8 mouse cellular contexts compared by ENCODE assay signal in the genomic region with DNA sequence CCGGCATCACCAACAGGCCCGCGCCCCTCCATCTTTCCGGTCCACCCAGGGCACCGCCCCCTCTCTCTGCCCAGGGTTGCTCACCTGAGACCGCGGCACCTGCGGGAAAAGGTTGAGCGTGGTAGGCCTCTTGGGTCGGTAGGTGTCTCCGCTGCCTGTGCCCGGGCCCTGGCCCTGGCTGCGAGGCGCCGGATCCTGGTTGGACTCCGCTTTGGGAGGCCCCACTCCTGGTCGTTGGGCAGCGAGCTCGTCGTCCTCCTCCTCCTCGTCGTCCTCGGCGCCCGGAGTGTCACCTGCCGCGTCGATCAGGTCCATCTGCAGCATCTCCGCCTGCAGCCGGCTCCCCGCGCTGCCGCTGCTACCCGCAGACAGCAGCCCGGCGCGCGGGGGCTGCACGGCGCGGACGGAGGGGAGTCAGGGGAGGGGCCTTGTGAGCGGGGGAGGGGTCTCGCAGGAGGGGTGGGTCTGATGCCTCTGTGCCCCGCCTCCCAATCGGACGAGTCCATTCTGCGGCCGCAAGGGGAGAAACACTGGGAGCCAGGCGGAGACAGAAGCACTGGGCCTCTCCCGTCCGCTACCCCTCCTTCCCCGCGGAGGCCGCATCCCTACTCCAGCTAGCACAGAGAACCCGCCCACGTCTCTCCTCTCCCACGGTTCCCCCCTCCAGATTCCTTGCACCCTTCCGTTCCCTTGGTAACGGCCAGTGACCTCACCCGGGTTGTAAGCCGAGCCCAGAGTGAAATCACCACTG. TPM values are rescaled to one million over a fixed set of nuclear protein-coding genes. Genes with fewer than 3 reads are reported as not detected.
DNase-seq lines count a peak whose midpoint lies in the region; ATAC-seq lines count a peak whose summit lies in the region.

No protein-coding gene starts in this region.

- H3K9ac ChIP-seq in hindbrain, embryonic 12.5 days, result peak overlapping the region; percentile 85
- H3K9ac ChIP-seq in lung, embryonic 16.5 days (ENCODE audit: low read length), result peak overlapping the region; percentile 69

- no peaks in the 10 kb centered on the region for H3K27me3 ChIP-seq in hindbrain, embryonic 12.5 days
- peaks cover 2% of the 10 kb centered on the region; the same call in 1 of the 2 replicates for H3K27me3 ChIP-seq in lung, embryonic 16.5 days (ENCODE audit: control insufficient read depth, insufficient read depth, low read depth, low read length)

- WGBS in hindbrain, embryonic 12.5 days, result under 1% methylated on average over 53 of the region's 62 CpGs
- under 1% methylated on average over 57 of the region's 62 CpGs for WGBS in lung, embryonic 16.5 days

- DNase-seq in Muller cell, postnatal 12 days (ENCODE audit: inconsistent ontology term), result peak; percentile 97
- DNase-seq in cerebellum, adult 9-11 months, result peak; percentile 94
- DNase-seq in frontal cortex, postnatal 14 days (ENCODE audit: low spot score in 2 of 2), result peak; percentile 85 to 92
- DNase-seq in layer of hippocampus, postnatal 10 days (ENCODE audit: low spot score in 2 of 2), result peak; percentile 87 to 92
- DNase-seq in retina, postnatal 1 day, result peak; percentile 99
- peak; percentile 84 for DNase-seq in urinary bladder, postnatal 14 days (ENCODE audit: low spot score)

- H3K4me2 ChIP-seq in hindbrain, embryonic 12.5 days (replicated peaks), result peak overlapping the region; percentile 92
- peak overlapping the region; percentile 83 for H3K4me2 ChIP-seq in lung, embryonic 16.5 days (ENCODE audit: low read depth, low read length)

- peaks cover 37% of the 10 kb centered on the region for H3K36me3 ChIP-seq in hindbrain, embryonic 12.5 days
- H3K36me3 ChIP-seq in lung, embryonic 16.5 days (ENCODE audit: control insufficient read depth, insufficient read depth, low read length), result peaks cover 5% of the 10 kb centered on the region

- H3K4me3 ChIP-seq in hindbrain, embryonic 12.5 days, result peak overlapping the region; percentile 77
- H3K4me3 ChIP-seq in lung, embryonic 16.5 days (ENCODE audit: low read length), result peak overlapping the region; percentile 69

- peaks cover 59% of the 10 kb centered on the region for H3K4me1 ChIP-seq in hindbrain, embryonic 12.5 days
- peaks cover 26% of the 10 kb centered on the region for H3K4me1 ChIP-seq in lung, embryonic 16.5 days (replicated peaks; ENCODE audit: control insufficient read depth, insufficient read depth, low read length)

- peak; percentile 94 for ATAC-seq in hindbrain, embryonic 12.5 days (ENCODE audit: low FRiP score)
- ATAC-seq in lung, embryonic 16.5 days (ENCODE audit: low read depth), result peak; percentile 88

- peak overlapping the region; percentile 86 for H3K27ac ChIP-seq in hindbrain, embryonic 12.5 days
- H3K27ac ChIP-seq in lung, embryonic 16.5 days (ENCODE audit: low read length), result peak overlapping the region; percentile 71

- no peaks in the 10 kb centered on the region for H3K9me3 ChIP-seq in hindbrain, embryonic 12.5 days (replicated peaks)
- H3K9me3 ChIP-seq in lung, embryonic 16.5 days (ENCODE audit: control insufficient read depth, low read length), result no peaks in the 10 kb centered on the region

RNA-seq across cellular contexts. Expression of gene 1700029I15Rik, which starts 6.7 kb away (rescaled TPM):
- polyA plus RNA-seq in hindbrain, embryonic 12.5 days (2016; fragmentation: Nextera tagmentation; extraction: Ambion mirVana), result 7.6 and 8.1 TPM in 2 replicates
- total RNA-seq in layer of hippocampus, postnatal 10 days (2021), result 1 to 10 TPM; 5.1 to 5.7 TPM
- polyA plus RNA-seq in lung, embryonic 16.5 days (2015; fragmentation: Nextera tagmentation; extraction: Ambion mirVana), result 2.5 and 4.9 TPM in 2 replicates

RNA-seq across cellular contexts. Expression of gene Mapk8ip1, which starts 12.0 kb away (rescaled TPM):
- polyA plus RNA-seq in hindbrain, embryonic 12.5 days (2016; fragmentation: Nextera tagmentation; extraction: Ambion mirVana), result 112 and 115 TPM in 2 replicates
- total RNA-seq in layer of hippocampus, postnatal 10 days (2021), result 100 to 1,000 TPM; 385 to 403 TPM
- 8.9 and 11.0 TPM in 2 replicates for polyA plus RNA-seq in lung, embryonic 16.5 days (2015; fragmentation: Nextera tagmentation; extraction: Ambion mirVana)

RNA-seq across cellular contexts. Expression of gene Large2, which starts 14.4 kb away (rescaled TPM):
- 5.4 and 7.0 TPM in 2 replicates for polyA plus RNA-seq in hindbrain, embryonic 12.5 days (2016; fragmentation: Nextera tagmentation; extraction: Ambion mirVana)
- under 1 TPM; 0.45 to 0.64 TPM for total RNA-seq in layer of hippocampus, postnatal 10 days (2021)
- 20.4 and 20.9 TPM in 2 replicates for polyA plus RNA-seq in lung, embryonic 16.5 days (2015; fragmentation: Nextera tagmentation; extraction: Ambion mirVana)

RNA-seq across cellular contexts. Expression of gene Pex16, which starts 14.6 kb away (rescaled TPM):
- polyA plus RNA-seq in hindbrain, embryonic 12.5 days (2016; fragmentation: Nextera tagmentation; extraction: Ambion mirVana), result 23.1 and 25.0 TPM in 2 replicates
- 10 to 100 TPM; 37.0 to 41.5 TPM for total RNA-seq in layer of hippocampus, postnatal 10 days (2021)
- polyA plus RNA-seq in lung, embryonic 16.5 days (2015; fragmentation: Nextera tagmentation; extraction: Ambion mirVana), result 22.0 and 24.5 TPM in 2 replicates

RNA-seq across cellular contexts. Expression of gene Cry2, which starts 44.8 kb away (rescaled TPM):
- polyA plus RNA-seq in hindbrain, embryonic 12.5 days (2016; fragmentation: Nextera tagmentation; extraction: Ambion mirVana), result 38.1 and 39.9 TPM in 2 replicates
- 10 to 100 TPM; 89.1 to 94.8 TPM for total RNA-seq in layer of hippocampus, postnatal 10 days (2021)
- polyA plus RNA-seq in lung, embryonic 16.5 days (2015; fragmentation: Nextera tagmentation; extraction: Ambion mirVana), result 28.8 and 29.8 TPM in 2 replicates

Comparison
In these comparisons a context has a peak if more than half of its experiments do, and no peak if none do; other contexts are left out.
1. Peak in every context shown above with its lines: DNase-seq, ATAC-seq, H3K4me3 ChIP-seq and H3K27ac ChIP-seq.